Mouse (Mus musculus): ENCODE results near the gene Isoc2b. TPM values are rescaled to one million over a fixed set of nuclear protein-coding genes. Genes with fewer than 3 reads are reported as not detected.
A peak's percentile ranks its signal among the peaks of the same experiment; 100 is the strongest.

Isoc2b gene
- polyA plus RNA-seq (2015; fragmentation: Nextera tagmentation; extraction: Ambion mirVana): 4.5 and 4.8 TPM in 2 replicates

DNA sequence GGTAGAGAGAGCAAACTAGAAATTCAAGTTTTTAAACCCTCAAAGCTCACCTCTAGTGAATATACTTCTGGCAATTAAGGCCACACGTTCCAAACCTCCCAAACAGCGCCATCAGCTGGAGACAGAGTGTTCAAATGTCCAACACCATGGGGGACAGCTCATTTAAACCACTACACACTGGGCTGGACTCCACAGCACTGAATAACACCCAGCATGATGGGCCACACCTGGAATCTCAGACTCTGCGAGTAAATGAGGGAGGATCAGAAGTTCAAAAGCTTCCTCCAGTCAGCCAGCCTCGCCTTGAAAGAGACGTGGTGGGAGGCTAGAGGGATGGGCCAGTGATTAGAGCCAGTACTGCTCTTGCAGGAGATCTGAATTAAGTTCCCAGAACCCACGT lies at the start of gene Isoc2b:
Gene Isoc2b, minus strand, starts transcription at position 126 of the 400 bp plus-strand sequence.
- Histone ChIP-seq H3K27me3 (no peaks in the 10 kb centered on the region), H3K4me1 (replicated peaks) (peaks cover 15% of the 10 kb centered on the region), H3K4me2 (no peak within 1 kb of the TSS), H3K9ac (no peak within 1 kb of the TSS), H3K27ac (replicated peaks) (no peak within 1 kb of the TSS), H3K36me3 (no peaks in the 10 kb centered on the region), H3K4me3 (no peak within 1 kb of the TSS), H3K9me3 (no peaks in the 10 kb centered on the region)
- 58% methylated on average over 6 of the region's 6 CpGs for WGBS
- no peak for ATAC-seq (ENCODE audit: low read depth)

DNA sequence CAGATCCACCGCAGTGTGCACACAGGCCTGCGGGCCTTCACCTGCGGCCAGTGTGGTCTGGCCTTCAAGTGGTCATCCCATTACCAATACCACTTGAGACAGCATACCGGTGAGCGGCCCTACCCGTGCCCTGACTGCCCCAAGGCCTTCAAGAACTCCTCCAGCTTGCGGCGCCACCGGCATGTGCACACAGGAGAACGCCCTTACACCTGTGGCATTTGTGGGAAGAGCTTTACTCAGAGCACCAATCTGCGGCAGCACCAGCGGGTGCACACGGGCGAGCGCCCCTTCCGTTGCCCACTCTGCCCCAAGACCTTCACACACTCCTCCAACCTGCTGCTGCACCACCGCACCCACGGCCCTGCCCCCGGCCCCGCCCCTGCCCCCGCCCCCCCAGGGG lies 49.0 kb upstream of the Isoc2b start:
- Histone ChIP-seq H3K36me3 (peaks cover 40% of the 10 kb centered on the region), H3K4me1 (replicated peaks) (peaks cover 66% of the 10 kb centered on the region), H3K4me3 (no peak overlapping the region), H3K27me3 (no peaks in the 10 kb centered on the region), H3K9ac (no peak overlapping the region), H3K9me3 (no peaks in the 10 kb centered on the region), H3K27ac (replicated peaks) (no peak overlapping the region), H3K4me2 (no peak overlapping the region)
- ATAC-seq (ENCODE audit: low read depth): no peak
- 83% methylated on average over 21 of the region's 21 CpGs for WGBS

DNA sequence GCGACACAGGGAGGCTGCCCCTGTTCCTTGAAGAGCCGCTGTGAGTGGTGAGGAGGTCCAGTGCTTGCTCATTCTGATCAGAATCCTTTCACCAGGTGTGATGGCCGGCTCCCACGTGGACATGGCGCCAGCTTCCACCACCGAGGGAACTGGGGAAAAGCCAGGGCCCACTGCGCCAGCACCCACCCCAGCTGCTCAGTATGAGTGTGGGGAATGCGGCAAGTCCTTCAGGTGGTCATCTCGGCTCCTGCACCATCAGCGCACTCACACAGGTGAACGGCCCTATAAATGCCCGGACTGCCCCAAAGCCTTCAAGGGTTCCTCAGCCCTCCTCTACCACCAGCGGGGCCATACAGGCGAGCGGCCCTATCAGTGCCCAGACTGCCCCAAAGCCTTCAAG lies 48.6 kb upstream of the Isoc2b start:
- no peak overlapping the region for H3K4me3 ChIP-seq
- H3K4me2 ChIP-seq: no peak overlapping the region
- no peak overlapping the region for H3K9ac ChIP-seq
- H3K36me3 ChIP-seq: peaks cover 40% of the 10 kb centered on the region
- WGBS: 93% methylated on average over 15 of the region's 15 CpGs
- H3K9me3 ChIP-seq: no peaks in the 10 kb centered on the region
- H3K27ac ChIP-seq (replicated peaks): no peak overlapping the region
- H3K27me3 ChIP-seq: no peaks in the 10 kb centered on the region
- ATAC-seq (ENCODE audit: low read depth): no peak
- H3K4me1 ChIP-seq (replicated peaks): peaks cover 62% of the 10 kb centered on the region

DNA sequence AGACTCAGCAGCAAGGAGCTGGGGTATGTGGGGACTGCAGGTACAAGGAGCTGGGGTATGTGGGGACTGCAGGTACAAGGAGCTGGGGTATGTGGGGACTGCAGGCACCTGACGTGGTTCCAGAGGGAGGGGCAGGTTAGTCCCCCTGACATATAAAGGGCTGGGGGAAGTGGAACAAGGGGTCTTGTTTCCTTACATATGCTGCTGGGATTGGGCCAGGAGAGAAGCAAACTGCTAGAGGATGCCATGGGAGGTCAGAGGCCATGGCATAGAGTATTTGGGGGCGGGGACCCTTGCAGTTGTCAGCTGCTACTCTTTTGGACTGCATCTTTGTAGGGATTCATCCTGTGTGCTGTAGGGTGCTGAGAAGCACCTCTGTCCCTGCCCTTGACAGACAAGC lies 47.4 kb upstream of the Isoc2b start:
- 91% methylated on average over 2 of the region's 2 CpGs for WGBS
- H3K4me1 ChIP-seq (replicated peaks): peaks cover 50% of the 10 kb centered on the region

DNA sequence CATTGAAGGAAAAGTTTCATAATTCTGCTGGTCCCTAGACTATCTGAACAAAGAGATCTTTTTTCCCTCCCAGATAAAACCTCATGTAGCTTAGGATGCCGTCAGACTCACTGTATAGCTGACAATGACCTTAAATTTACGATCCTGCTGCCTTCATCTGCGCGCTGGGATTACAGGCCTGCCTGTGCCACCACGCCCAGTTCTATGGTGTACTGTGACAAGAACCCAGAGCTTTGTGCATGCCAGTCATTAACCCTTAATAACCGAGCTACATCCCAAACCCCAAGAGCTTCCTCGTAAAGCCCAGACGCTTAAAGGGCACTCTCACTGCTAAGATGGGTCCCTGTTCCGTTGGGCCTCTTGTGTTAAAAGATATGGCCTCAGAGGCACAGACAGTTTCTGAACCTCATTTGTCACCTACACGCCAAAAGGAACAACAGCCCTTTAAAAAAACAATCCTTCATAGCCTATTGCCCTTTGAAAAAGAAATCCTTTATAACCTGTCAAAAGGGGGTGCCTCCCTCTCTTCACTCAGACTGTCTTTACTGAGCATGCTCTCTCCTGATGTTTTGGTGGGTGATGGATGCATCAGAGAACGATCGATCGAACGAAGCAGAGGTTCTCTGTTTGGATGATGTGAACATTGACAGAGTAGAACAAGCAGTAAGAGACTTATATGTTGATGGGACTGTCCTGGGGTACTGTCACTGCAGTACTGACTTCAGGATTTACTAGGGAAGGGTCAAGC lies 45.8 kb upstream of the Isoc2b start:
- H3K4me2 ChIP-seq: peak overlapping the region; percentile 67
- no peaks in the 10 kb centered on the region for H3K9me3 ChIP-seq
- peaks cover 34% of the 10 kb centered on the region for H3K4me1 ChIP-seq (replicated peaks)
- ATAC-seq (ENCODE audit: low read depth): peak; percentile 78
- WGBS: 11% methylated on average over 14 of the region's 14 CpGs
- H3K27ac ChIP-seq (replicated peaks): peak overlapping the region; percentile 98
- H3K9ac ChIP-seq: peak overlapping the region; percentile 89
- no peaks in the 10 kb centered on the region for H3K27me3 ChIP-seq
- H3K36me3 ChIP-seq: peaks cover 34% of the 10 kb centered on the region
- peak overlapping the region; percentile 61 for H3K4me3 ChIP-seq

More for the DNA sequence above, 47.4 kb upstream of the Isoc2b start:
- H3K27ac ChIP-seq (replicated peaks): peak overlapping the region; percentile 98; the same call in 1 of the 2 replicates
- peak overlapping the region; percentile 89 for H3K9ac ChIP-seq
- no peaks in the 10 kb centered on the region for H3K27me3 ChIP-seq
- ATAC-seq (ENCODE audit: low read depth): no peak
- peaks cover 40% of the 10 kb centered on the region for H3K36me3 ChIP-seq
- peak overlapping the region; percentile 2; the same call in 1 of the 2 replicates for H3K4me3 ChIP-seq
- no peaks in the 10 kb centered on the region for H3K9me3 ChIP-seq
- peak overlapping the region; percentile 67; the same call in 1 of the 2 replicates for H3K4me2 ChIP-seq

DNA sequence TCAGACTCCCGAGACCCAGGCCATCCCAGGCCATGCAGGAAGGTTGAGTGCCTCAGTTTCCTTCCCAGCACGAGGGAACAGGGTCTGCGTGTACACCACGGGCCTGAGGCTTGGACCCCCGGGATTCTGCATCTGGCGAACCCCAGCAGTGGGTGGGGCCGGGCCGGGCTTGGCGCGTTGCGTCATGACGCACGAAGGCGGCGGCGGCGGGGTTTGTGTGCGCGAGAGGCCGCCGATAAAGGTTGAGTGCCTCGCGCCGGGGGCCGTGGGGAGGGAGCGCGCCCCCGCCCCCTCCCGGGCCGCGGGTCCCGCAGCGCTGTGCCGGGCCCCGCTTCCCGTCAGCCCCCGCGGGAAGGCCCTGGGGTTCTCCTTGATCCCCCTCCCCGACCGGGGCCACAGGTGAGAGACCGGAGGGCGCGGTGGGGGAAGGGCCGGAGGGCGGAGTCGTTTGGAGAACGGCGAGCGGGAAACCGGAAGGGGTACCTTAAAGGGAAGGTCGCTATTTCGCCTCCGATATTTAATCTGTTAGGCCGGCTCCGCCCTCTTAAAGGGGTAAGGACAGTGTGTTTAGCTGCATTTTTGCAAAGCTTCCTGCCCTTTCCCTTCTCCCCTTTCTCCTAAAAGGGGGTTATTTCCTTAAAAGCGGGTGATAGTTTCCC lies 45.1 kb upstream of the Isoc2b start, which contains the start of gene Zfp628:
Gene Zfp628, plus strand, starts transcription at position 211 of the 659 bp plus-strand sequence.
- H3K4me1 ChIP-seq (replicated peaks): peaks cover 30% of the 10 kb centered on the region
- no peaks in the 10 kb centered on the region for H3K9me3 ChIP-seq
- ATAC-seq (ENCODE audit: low read depth): peak; percentile 90
- 2% methylated on average over 55 of the region's 56 CpGs for WGBS
- peak within 1 kb of the TSS; percentile 89 for H3K9ac ChIP-seq
- H3K4me3 ChIP-seq: peak within 1 kb of the TSS; percentile 61
- peak within 1 kb of the TSS; percentile 98 for H3K27ac ChIP-seq (replicated peaks)
- peaks cover 27% of the 10 kb centered on the region for H3K36me3 ChIP-seq
- no peaks in the 10 kb centered on the region for H3K27me3 ChIP-seq
- H3K4me2 ChIP-seq: peak within 1 kb of the TSS; percentile 67

DNA sequence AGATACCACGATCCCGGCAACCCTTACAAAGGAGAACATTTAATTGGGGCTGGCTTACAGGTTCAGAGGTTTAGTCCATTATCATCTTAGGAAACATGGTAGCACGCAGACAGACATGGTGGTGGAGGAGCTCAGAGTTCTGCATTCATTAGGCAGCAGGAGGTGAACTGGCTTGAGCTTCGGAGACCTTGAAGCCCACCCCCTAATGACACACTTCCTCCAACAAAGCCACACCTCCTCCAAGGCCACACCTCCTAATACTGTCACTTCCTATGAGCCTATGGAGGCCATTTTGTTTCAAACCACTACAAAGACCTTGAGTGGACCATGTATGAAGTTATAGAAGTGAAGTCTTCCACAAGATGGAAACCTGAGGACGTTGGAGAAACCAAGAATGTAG lies 42.2 kb upstream of the Isoc2b start:
- H3K4me3 ChIP-seq: no peak overlapping the region
- ATAC-seq (ENCODE audit: low read depth): no peak
- 72% methylated on average over 5 of the region's 5 CpGs for WGBS
- peaks cover 3% of the 10 kb centered on the region; the same call in 1 of the 2 replicates for H3K27me3 ChIP-seq
- H3K9me3 ChIP-seq: no peaks in the 10 kb centered on the region
- H3K27ac ChIP-seq (replicated peaks): no peak overlapping the region
- H3K4me1 ChIP-seq (replicated peaks): peaks cover 20% of the 10 kb centered on the region
- H3K9ac ChIP-seq: no peak overlapping the region
- no peak overlapping the region for H3K4me2 ChIP-seq
- no peaks in the 10 kb centered on the region for H3K36me3 ChIP-seq

DNA sequence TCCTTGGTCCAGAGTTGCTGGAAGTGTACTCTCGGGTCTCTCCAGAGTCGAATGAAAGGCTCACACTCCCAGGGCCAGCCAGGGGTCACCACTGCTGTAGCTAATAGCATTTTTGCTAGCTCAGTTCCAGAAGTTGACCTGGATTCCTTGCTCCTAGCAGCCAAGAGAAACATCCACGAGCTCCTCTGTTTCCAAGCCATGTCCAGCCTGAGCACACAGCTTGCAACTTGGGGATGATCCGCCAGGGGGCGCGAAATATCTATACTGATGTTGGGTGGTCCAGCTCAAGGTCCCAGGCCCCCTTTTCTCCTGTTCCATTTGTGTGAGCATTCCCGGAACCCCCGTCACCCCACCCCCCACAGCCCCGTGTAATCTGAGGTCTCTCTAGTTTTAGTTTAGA lies 41.5 kb upstream of the Isoc2b start:
- no peak overlapping the region for H3K27ac ChIP-seq (replicated peaks)
- no peaks in the 10 kb centered on the region for H3K36me3 ChIP-seq
- peaks cover 13% of the 10 kb centered on the region for H3K4me1 ChIP-seq (replicated peaks)
- WGBS: 40% methylated on average over 9 of the region's 9 CpGs
- no peaks in the 10 kb centered on the region for H3K9me3 ChIP-seq
- H3K4me2 ChIP-seq: no peak overlapping the region
- peaks cover 3% of the 10 kb centered on the region; the same call in 1 of the 2 replicates for H3K27me3 ChIP-seq
- ATAC-seq (ENCODE audit: low read depth): no peak
- H3K9ac ChIP-seq: no peak overlapping the region
- H3K4me3 ChIP-seq: no peak overlapping the region

DNA sequence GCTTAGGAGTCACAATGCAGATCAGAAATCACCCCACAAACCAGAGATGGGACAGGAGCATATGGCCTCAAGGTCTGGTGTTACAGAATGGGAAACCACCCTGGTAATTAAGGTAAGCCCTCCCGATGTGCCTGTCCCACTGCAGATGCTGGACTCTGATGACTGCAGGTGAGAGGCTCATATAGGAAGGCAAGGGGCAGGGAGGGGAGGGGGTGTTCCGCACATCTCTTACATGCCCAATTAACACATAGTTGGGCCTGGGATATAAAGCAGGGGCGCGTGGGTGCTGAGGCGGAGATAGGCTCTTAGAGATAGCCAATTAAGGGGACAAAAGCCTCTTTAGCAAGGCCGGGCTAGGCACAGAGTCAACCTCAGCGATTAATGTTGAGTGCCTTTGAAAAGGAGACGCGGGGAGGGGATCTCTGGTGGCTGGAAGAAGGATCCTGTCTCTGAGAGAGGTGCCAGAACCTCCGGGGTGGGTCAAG lies 36.5 kb upstream of the Isoc2b start, which contains the start of gene Gm36210:
Gene Gm36210, minus strand, starts transcription at position 51 of the 485 bp plus-strand sequence.
- Histone ChIP-seq H3K4me2 (no peak within 1 kb of the TSS), H3K27me3 (peaks cover 3% of the 10 kb centered on the region; the same call in 1 of the 2 replicates), H3K36me3 (no peaks in the 10 kb centered on the region), H3K9me3 (0 out of 2 replicates have a peak, but pooled peaks cover 4% of the 10 kb centered on the region), H3K27ac (replicated peaks) (no peak within 1 kb of the TSS), H3K4me3 (no peak within 1 kb of the TSS), H3K4me1 (replicated peaks) (no peaks in the 10 kb centered on the region), H3K9ac (no peak within 1 kb of the TSS)
- no peak for ATAC-seq (ENCODE audit: low read depth)
- 37% methylated on average over 10 of the region's 10 CpGs for WGBS

DNA sequence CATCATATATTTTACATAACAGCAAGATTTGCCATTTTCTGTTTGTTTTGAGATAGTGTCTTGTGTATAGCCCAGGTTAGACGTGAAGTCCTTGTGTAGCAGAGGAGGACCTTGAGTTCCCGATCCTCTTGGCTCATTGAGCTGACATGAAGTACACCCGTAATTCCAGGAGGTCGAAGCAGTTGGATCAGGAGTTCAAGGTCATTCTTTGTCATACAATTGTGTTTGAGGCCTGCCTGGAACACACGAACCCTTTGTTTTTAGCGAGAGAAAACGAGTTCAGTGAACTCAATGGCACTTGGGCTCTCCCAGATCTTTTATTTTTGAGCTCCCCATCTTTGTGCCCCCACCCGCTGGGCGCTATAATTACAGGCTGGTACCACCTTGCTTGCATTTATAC lies 32.3 kb upstream of the Isoc2b start:
- peaks cover 8% of the 10 kb centered on the region; the same call in 1 of the 2 replicates for H3K9me3 ChIP-seq
- H3K4me3 ChIP-seq: no peak overlapping the region
- WGBS: 76% methylated on average over 9 of the region's 9 CpGs
- no peak overlapping the region for H3K4me2 ChIP-seq
- no peaks in the 10 kb centered on the region for H3K36me3 ChIP-seq
- H3K4me1 ChIP-seq (replicated peaks): peaks cover 22% of the 10 kb centered on the region
- peaks cover 4% of the 10 kb centered on the region; the same call in 1 of the 2 replicates for H3K27me3 ChIP-seq
- H3K27ac ChIP-seq (replicated peaks): no peak overlapping the region
- no peak for ATAC-seq (ENCODE audit: low read depth)
- no peak overlapping the region for H3K9ac ChIP-seq

DNA sequence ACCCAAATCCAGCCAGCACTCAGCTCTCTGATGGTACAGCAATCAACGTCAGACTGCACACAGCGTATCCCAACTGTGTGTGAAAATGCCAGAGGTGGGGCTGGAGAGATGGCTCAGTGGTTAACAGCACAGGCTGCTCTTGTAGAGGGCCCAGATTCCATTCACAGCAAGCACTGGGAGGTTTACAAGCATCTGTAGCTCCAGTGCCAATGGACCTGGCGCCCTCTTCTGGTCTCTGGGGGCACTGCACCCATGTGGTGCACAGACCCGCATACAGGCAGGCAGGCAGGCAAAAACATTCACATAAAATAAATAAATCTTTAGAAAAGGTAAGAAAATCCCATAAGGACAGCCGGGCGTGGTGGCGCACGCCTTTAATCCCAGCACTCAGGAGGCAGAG lies 31.1 kb upstream of the Isoc2b start:
- Histone ChIP-seq H3K27me3 (peaks cover 4% of the 10 kb centered on the region; the same call in 1 of the 2 replicates), H3K4me3 (no peak overlapping the region), H3K4me1 (replicated peaks) (peaks cover 22% of the 10 kb centered on the region), H3K9me3 (peaks cover 8% of the 10 kb centered on the region; the same call in 1 of the 2 replicates), H3K27ac (replicated peaks) (no peak overlapping the region), H3K36me3 (no peaks in the 10 kb centered on the region), H3K4me2 (no peak overlapping the region), H3K9ac (no peak overlapping the region)
- 55% methylated on average over 8 of the region's 8 CpGs for WGBS
- ATAC-seq (ENCODE audit: low read depth): no peak

DNA sequence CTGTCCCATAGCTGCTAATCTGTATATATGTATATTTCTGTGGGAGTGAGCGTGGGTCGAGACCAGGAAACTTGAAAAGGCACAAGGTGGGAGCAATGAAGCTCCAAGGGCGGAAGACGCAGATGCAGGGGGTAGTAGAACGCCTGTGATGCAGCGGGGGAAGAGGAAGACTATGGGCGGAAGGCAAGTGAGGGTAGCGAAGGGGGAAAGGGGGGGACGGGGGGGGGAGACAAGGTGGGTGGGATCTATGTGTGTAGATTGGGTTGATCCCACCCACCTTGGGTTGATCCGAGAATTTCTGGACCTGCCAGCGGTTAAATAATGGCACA lies 30.4 kb upstream of the Isoc2b start:
- 30% methylated on average over 11 of the region's 11 CpGs for WGBS
- no peaks in the 10 kb centered on the region for H3K36me3 ChIP-seq
- no peak for ATAC-seq (ENCODE audit: low read depth)
- H3K4me1 ChIP-seq (replicated peaks): peaks cover 22% of the 10 kb centered on the region
- peak overlapping the region; percentile 58 for H3K4me2 ChIP-seq
- no peak overlapping the region; the same call in 1 of the 2 replicates for H3K4me3 ChIP-seq
- peaks cover 8% of the 10 kb centered on the region; the same call in 1 of the 2 replicates for H3K9me3 ChIP-seq
- no peak overlapping the region for H3K9ac ChIP-seq
- H3K27me3 ChIP-seq: peaks cover 4% of the 10 kb centered on the region; the same call in 1 of the 2 replicates
- H3K27ac ChIP-seq (replicated peaks): no peak overlapping the region
